In the genomic region with DNA sequence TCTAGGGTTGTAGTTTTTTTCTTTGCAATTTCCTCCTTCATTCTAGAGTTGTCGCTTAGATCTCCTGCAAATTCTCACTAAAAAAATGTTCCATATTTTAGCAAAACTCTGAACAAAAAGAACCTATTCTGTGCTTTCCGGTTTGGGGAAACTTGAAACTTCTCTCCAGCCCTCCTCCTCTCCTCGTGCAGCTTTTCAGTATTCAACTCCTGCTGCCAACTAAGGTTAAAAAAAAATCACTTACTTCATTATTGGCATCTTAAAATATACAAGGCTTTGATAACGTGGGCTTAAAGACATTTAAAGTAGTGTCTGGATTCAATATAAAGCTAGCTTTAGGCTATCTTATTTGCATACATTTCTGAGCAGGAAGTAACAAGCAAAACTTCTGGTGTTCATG, we compare ENCODE assay signal across 8 mouse cellular contexts. TPM values are rescaled to one million over a fixed set of nuclear protein-coding genes. Genes with fewer than 3 reads are reported as not detected.
DNase-seq lines count a peak whose midpoint lies in the region; ATAC-seq lines count a peak whose summit lies in the region.

No protein-coding gene starts in this region.

- H3K27me3 ChIP-seq in forebrain, embryonic 11.5 days (ENCODE audit: control insufficient read depth, insufficient read depth, low read length), result no peaks in the 10 kb centered on the region
- H3K27me3 ChIP-seq in liver, embryonic 12.5 days (replicated peaks), result no peaks in the 10 kb centered on the region

- no peak overlapping the region for H3K9ac ChIP-seq in forebrain, embryonic 11.5 days (ENCODE audit: low read length)
- H3K9ac ChIP-seq in liver, embryonic 12.5 days, result peak overlapping the region; percentile 35

- no peak overlapping the region; the same call in 1 of the 2 replicates for H3K4me2 ChIP-seq in forebrain, embryonic 11.5 days (ENCODE audit: low read depth, low read length, severe bottlenecking)
- peak overlapping the region; percentile 64 for H3K4me2 ChIP-seq in liver, embryonic 12.5 days

- no peaks in the 10 kb centered on the region for H3K4me1 ChIP-seq in forebrain, embryonic 11.5 days (replicated peaks; ENCODE audit: control insufficient read depth, insufficient read depth, low read length)
- peaks cover 8% of the 10 kb centered on the region for H3K4me1 ChIP-seq in liver, embryonic 12.5 days

- 16% methylated on average over 4 of the region's 4 CpGs for WGBS in forebrain, embryonic 11.5 days
- 7% methylated on average over 4 of the region's 4 CpGs for WGBS in liver, embryonic 12.5 days (ENCODE audit: insufficient replicate concordance)

- no peaks in the 10 kb centered on the region for H3K9me3 ChIP-seq in forebrain, embryonic 11.5 days (ENCODE audit: control insufficient read depth, low read length)
- no peaks in the 10 kb centered on the region for H3K9me3 ChIP-seq in liver, embryonic 12.5 days (replicated peaks)

- peak overlapping the region; percentile 45 for H3K4me3 ChIP-seq in forebrain, embryonic 11.5 days (ENCODE audit: low read depth, low read length)
- peak overlapping the region; percentile 64 for H3K4me3 ChIP-seq in liver, embryonic 12.5 days

- no peaks in the 10 kb centered on the region for H3K36me3 ChIP-seq in forebrain, embryonic 11.5 days (ENCODE audit: control insufficient read depth, insufficient read depth, low read length)
- H3K36me3 ChIP-seq in liver, embryonic 12.5 days, result no peaks in the 10 kb centered on the region

- peak; percentile 31 for DNase-seq in embryo, embryonic 9.5 days (ENCODE audit: extremely low spot score)
- no peak for DNase-seq in embryo, embryonic 10.5 days (ENCODE audit: low spot score)
- DNase-seq in 3T3-L1 (ENCODE audit: low read depth, low spot score), result peak; percentile 45
- no peak for DNase-seq in forebrain, embryonic 11.5 days (ENCODE audit: low spot score)
- DNase-seq in right cerebral cortex, postnatal 36 days (ENCODE audit: low spot score in 2 of 2), result no peak
- DNase-seq in spleen, postnatal 14 days (ENCODE audit: low spot score in 2 of 2), result no peak
- no peak for DNase-seq in cerebellum, adult 8-10 months

- peak; percentile 44; the same call in 1 of the 2 replicates for ATAC-seq in forebrain, embryonic 11.5 days (replicated peaks; ENCODE audit: low FRiP score)
- no peak for ATAC-seq in liver, embryonic 12.5 days

- H3K27ac ChIP-seq in forebrain, embryonic 11.5 days (ENCODE audit: low read depth, low read length), result peak overlapping the region; percentile 90
- H3K27ac ChIP-seq in liver, embryonic 12.5 days, result peak overlapping the region; percentile 70

RNA-seq across cellular contexts. Expression of a gene that starts 0.4 kb away (rescaled TPM):
- 197 and 244 TPM in 2 replicates for polyA plus RNA-seq in forebrain, embryonic 11.5 days (2014; fragmentation: Nextera tagmentation; extraction: Ambion mirVana)
- 59.7 and 60.5 TPM in 2 replicates for polyA plus RNA-seq in liver, embryonic 12.5 days (2016; fragmentation: Nextera tagmentation; extraction: Ambion mirVana)

Comparison
In these comparisons a context has a peak if more than half of its experiments do, and no peak if none do; other contexts are left out.
1. DNase-seq: peak in embryo, embryonic 9.5 days (single experiment) and 3T3-L1 (single experiment); none in embryo, embryonic 10.5 days (single experiment), forebrain, embryonic 11.5 days (single experiment), right cerebral cortex, postnatal 36 days (0 of 2), spleen, postnatal 14 days (0 of 2) and cerebellum, adult 8-10 months (single experiment).